Mouse (Mus musculus) monocyte, adult 5-6 weeks (primary cell): ENCODE measurements around the gene Col25a1. TPM values are rescaled to one million over a fixed set of nuclear protein-coding genes. Genes with fewer than 3 reads are reported as not detected.

Experiments used
- ATAC-seq: fragments of 153-309, 156-312 bp; replicated peaks from 2 replicates; pipeline ENCODE4 v1.8.0; 2017; ENCODE audit warnings: mild to moderate bottlenecking; ENCODE audit not compliant: low TSS enrichment, insufficient number of reproducible peaks, severe bottlenecking, poor library complexity, low FRiP score
- total RNA-seq: library from RNA; stranded (forward); fragments of 200-1000, 200-491, 200-594 nt; gene quantifications from 3 replicates; pipeline ENCODE4 v1.2.3, GENCODE M21; 2017

Gene Col25a1
- not detected in 3 replicates for total RNA-seq

DNA sequence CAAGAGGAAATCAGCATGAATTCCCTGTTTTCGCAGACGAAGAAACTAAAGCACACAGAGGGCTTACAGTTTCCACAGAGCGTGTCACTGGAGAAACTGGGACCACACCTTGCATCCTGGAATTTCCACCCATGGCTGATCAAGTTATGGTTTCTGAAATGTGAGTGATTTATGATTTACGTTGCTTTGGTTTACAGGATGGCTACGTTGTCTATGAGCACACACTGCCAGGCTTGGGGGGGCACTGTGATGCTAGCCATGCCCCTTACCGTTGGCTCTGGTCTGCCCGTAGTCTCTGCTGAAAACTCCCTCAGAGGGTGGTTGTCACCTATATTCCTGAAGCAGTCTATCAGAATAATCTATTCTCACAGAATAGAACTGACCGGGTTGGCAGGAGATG, at the start of gene Col25a1:
Col25a1 (plus strand) TSS at position 301 of the 400 bp plus-strand sequence.
- ATAC-seq, result no peak

DNA sequence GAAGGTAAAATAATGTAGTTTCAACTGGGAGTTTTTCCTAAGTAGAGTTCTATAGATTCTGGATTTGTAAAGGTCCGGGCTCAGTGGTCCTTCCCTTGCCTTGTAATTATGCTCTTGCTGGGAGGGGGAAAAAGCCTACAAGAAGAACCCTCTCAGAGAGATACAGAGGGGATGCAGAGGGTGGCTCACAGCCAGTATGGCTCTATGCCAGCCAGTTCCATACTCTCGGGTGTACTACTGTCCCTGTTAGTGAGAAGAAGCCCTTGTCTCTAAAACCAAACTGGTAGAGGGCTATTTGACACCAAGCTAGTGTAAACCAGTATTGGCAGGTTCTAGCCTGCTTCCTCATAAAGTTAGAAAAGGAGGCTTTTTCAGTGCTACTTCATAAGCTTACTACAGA, 48.0 kb upstream of the Col25a1 start:
- ATAC-seq, result no peak

DNA sequence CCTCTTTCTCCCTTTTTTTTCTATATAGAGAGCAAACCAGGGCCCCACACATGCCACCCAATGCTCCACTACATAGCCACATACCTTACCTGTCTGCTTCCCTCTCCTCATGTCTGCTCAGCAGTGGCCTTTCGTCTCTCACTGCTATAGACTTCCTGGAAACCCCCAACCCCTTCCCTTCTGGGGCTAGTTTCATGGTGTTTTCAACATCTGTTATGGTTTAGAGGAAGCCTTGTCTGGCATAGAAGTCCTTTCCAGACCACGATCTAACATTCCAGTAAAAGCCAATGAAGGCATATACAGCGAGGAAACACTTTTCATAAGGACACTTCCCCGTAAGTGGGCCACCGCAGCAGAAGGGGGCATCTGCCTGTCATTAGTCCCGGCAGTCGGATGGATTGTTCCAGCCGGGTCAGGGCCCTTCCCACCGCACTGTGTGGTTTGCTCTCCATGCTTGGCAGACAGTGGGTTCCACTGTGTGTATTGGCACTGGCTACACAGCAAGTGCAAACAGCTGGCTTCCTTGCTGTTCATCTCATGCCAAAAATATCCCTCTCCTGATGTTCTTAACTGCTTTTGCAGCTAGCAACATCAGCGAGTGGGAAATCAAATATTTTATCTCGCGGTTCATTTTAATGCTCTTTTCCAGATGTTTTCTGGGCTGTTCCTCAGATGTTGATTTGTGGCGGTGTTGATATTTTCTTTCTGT, 44.8 kb upstream of the Col25a1 start:
- ATAC-seq, result no peak

DNA sequence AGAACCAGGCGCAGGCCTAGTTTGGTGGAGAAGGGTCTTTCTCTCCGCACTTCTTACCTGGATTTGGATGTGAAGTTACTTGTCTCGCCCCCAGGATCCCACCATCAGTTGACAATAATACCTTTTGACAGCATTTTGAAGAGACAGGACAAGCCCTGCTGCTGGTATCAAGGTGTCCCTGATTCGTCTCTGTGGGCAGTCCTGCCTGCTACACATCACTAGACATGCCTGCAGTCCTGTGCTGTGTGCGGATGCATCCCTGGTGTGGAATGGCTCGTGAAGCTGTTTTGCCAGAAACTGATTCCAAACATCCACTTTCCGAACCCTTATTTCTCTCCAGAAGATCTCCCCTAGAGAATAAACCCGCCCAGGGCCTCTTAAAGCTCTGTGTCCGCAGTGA, 43.8 kb upstream of the Col25a1 start:
- no peak for ATAC-seq

DNA sequence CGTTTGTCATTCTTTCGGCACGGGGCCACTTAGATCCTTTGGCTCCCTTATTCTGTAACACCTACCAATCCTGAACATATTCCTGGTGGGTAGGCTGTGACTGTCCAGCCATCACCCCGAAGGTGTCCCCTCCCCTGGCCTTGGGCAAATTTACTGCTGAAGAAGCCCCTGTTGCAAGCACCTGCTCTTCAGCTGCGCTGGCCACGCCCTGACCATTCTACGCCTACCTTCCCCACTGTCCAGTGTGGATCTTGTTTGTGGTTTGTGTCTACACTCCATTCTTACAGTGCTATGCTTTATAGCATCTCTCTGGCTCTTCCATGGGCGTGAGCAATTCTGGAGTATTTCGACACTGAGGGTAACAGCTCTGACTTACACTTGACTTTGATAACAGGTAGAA, 42.6 kb upstream of the Col25a1 start:
- no peak for ATAC-seq

DNA sequence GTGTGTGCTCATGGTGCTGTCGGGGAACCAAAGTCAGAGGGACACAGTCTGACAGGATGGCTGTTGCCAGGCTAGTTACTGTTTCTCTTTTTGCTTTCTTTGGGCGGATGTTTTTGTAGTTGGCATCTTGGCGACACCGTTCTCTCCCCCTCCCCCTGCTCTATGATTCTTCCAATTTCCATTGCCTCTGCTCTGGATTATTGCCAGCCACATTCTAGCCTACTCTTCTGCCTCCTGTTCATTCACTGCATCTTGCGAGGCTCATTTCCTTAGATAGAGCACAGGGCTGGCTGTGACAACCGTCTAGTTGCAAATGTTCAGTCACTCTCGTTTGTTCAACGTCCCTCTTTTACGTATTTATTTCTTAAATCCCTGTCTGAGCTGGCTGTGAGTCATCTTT, 40.8 kb upstream of the Col25a1 start:
- ATAC-seq, result no peak

DNA sequence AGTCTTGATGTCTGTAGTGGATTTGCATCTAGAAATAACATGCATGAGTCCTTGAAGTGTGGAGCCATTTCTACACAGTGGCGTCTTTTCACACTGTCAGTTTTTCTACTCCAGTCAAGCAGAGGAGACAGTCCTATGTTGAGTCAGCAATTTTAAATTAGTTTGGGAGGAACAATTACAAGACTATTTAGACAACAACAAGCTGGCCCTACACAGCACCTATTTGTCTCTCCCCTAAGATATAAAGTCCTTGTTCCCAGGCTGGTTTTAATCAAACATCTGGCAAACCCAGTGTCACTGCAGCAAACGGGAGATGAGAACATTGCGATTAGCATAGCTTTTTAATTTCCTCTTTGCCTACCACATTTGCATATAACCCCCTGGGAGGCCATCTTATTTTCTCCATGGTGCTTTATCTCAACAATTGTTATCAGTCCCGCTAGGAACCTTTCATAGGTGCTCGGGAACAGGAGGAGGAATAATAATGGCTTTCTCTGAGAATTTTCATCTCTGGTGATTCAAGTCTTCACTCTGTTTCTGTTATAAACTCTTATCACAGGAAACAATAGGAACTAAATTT, 37.1 kb upstream of the Col25a1 start:
- ATAC-seq, result no peak

DNA sequence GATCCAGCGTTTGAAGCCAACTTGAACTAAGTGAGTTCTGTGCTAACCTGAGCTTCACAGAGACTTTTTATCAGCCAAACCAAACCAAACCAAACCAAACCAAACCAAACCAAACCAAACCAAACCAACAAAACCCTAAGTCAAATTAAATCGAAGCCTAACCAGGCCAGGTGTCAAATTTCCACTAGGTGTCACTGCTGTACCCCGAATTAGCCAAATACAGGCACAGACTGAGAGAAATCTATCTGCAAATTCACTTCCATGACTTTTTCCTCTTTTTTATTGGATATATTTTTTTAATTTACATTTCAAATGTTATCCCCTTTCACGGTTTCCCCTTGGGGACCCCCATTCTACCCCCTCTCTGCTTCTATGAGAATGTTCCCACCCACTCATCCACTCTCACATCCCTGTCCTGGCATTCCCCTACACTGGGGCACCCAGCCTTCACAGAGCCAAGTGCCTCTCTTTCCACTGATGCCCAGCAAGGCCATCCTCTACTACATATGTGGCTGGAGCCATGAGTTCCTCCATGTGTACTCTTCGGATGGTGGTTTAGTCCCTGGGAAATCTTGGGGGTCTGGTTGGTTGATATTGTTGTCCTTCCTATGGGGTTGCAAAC, 36.0 kb upstream of the Col25a1 start:
- no peak for ATAC-seq

DNA sequence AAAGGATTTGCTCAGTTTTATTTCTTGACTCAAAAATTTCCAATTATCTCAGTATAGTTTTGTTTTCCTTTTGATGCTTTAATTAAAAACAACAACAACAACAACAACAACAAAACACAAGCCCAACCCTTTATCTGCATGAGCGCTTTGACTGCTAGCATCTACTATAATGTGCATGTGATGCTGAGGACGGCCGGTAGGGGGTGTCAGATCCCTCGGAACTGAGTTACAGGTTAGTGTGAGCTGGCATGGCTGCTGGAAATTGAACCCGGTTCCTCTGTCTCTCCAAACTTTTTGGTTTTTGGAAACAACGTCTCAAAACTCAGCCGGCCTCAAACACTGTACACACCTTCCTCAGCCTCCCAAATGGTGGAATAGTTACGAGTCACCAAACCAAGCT, 27.8 kb upstream of the Col25a1 start:
- ATAC-seq, result no peak

DNA sequence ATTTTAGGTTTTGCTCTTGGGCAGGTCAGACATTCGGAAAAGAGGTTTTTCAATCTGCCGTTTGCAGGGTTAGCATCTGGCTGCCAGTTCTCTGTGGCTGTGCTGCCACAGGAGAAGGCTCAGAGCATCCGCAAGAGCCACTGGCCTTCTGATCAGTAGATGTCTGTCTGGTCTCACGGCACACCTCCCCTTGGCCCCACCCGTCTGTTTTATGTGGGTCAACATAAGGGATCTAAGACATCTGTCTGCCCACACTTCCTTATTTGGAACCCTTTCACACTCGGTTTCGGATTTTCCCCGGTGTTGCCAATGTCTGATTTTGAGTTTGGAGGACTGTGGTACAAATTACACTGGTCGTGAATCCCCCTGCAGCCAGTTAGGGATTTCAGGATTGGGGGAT, 26.8 kb upstream of the Col25a1 start:
- no peak for ATAC-seq

DNA sequence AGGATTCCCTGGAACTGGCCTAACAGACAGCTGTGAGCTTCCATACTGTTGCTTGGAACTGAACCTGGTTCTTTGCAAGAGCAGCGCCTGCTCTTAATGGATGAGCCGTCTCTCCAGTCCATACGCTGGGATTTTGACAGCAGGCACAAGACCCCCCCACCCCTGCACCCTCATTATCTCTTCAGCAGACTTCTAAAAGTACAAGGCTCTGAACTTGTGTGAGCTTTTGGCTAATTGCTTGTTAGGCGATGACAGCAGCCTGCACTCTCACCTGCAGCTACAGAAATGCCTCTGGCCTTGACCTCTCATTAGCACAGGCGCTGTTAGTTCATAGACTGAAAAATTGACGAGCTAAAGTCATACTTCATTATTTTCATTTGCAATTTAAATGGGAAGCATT, 14.4 kb upstream of the Col25a1 start:
- no peak for ATAC-seq

DNA sequence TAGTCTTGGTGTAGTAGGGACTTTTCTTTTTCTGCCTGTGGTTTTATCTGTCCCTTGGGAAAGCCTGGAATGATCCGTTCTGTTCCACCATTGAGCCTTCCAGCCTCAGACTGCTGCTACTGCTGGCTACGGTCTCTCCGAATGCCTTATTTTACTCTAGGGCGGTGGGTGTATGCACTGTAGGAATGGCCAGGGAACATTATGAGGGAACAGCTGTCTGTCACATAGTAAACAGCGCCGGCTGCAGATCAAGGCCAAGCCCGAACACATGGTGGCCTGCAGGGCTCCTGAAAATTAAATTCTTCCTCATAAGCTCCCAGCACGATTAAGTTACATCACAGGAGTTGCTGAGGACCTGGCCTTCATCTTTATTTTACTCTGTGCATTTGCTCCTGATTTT, 3.5 kb upstream of the Col25a1 start:
- ATAC-seq, result no peak

DNA sequence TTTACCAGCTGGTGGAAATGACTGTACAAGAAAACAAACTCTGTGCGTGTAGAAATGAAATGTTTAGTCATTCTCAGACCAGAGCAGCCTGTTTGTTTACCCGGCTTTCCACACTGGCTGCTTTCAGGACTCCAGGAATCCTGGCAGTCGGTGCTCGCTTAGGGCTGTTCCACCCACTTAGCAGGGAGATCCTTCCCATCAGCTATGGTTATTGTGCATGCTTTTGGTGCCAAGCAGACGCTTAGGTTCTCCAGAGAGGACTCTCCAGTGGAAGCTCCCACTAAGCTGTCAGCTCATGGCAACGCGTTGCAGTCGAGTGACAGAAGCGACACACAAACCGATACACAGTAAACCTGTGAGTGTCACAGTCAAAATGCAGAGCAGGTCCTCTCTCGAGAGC, 2.7 kb upstream of the Col25a1 start:
- no peak for ATAC-seq

DNA sequence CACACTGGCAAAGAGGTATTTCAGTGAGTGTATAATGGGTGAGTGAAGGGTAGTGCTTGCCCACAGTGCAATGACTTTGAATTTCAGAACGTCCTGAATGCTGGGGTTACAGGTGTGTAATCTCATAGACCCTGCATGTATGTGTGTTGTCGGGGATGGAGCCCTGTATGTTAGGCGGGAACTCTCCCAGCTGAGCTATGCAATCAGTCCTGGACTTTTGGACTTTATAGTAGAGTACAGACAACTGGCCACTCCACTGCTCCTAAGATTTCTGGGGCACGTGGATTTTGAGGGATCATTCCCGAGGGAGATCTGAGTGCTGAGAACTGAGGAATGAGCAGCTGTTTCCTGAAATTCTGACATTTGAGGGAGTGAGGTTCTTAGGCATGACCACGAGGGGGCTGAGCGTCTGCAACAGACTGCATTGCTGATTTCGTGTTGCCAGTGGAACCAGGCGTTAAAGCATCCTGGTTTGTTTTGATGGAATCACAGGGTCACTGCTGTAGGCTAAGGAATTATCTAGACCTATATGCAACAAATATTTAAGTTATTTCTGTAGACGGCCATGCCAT, 1.6 kb upstream of the Col25a1 start:
- no peak for ATAC-seq

DNA sequence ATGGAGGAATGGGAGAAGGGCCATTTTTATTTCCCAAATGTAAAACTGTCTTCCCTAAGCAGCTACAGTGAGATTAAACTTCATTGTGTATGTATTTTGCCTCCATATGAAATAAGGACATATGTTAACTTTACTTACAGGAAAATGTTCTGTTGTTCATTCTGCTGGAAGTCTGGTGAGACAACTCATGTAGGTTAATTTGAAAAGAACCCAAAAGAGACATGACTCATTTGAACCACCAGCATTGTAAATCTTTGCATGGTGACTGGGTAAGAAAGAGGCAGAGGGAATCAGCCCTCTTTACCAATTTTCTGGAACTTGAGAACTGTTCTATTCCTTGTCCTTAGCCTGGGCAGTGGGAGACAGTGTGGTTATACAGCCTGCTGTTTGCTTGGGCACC, 5.9 kb downstream of the Col25a1 start:
- no peak for ATAC-seq

DNA sequence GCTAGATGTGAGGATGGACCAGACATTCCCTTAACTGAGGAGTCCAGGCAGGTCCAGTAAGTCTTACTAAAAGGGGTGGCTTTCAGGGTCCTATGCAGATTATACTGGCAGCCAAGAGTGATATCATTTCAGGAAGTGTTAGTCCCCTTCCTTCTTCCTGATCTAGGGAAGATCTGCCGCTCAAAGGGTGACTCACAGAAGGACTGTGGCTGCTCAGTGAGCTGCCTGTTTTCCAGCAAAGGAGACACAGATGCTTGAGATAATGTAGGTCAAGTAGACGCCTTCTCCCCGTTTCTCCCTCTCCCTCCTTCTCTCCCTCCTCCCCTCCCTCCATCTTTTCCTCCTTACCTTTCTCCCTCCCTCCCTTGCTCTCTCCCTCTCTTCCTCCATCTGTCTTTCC, 6.3 kb downstream of the Col25a1 start:
- no peak for ATAC-seq

DNA sequence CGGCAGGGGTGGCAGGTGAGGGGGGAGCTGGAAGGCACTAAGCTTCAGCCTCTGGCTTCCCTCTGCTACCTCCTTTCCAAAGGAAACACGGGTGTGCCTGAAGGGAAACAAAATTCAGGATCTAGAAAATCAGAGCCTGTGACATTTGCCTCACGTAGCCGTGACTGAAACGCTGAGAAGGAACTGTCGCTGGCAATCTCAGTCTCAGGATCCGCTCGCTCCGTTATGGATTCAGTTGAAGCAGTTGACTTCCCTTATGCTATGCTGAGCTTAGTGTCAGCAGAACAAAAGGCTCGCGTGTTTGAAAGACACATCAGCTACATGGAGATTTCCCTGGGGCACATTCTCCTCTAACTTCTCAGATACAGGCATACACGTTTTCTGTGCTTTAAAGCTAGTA, 14.6 kb downstream of the Col25a1 start:
- no peak for ATAC-seq

DNA sequence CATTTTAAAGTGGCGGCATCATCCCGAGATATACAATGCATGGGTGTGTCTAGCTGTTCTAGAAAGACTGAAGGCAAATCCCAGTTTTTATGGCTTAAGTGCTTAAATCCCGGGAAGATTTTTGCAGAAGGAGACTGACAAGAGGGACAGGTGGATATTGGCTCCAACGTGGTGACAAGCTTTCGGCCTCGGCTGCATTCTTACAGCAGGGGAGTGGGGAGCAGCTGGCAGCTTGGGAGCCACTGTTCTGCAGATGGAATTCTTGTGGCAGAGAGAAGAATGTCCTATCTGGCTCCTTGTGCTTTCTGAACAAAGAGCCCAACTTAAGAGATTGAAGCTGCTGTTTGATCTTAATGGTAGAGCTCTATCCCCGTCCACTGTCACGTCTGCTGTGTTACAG, 16.5 kb downstream of the Col25a1 start:
- no peak for ATAC-seq

DNA sequence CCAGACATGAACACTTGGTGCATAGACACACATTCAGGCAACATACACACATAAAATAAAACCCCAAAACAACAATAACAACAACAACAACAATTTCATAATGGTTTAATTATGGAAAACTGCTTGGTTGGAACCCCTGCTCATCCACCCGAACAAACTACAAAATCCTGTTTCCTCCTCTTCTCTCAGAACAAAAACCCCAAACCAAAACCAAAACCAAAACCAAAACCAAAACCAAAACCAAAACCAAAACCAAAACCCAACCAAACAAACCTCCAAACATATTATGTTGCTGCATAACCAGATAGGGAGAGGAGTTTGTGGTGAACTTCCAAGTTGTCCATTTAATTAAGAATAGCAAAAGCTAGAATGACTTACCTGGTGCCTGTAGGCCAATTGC, 17.9 kb downstream of the Col25a1 start:
- ATAC-seq, result no peak

DNA sequence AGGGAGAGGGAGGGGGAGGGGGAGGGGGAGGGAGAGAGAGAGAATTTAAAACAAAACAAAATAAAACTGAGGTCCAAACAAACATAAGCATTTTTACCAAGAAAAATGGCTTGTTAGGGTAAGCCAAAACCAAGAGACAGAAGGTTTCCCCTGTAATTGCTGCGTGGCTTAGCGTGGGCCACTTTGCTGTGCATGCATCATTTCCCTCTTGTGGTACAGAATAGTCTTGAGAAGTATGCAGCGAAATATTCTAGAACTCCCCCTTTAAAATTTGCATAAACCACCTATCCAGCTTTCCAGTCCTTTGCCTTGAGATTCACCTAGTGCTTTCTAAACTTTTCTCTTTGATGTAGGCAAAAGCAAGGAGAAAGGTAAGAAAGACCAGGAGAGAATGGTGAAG, 21.8 kb downstream of the Col25a1 start:
- no peak for ATAC-seq
